Mouse (Mus musculus): ENCODE data around the gene Oxgr1.

DNA sequence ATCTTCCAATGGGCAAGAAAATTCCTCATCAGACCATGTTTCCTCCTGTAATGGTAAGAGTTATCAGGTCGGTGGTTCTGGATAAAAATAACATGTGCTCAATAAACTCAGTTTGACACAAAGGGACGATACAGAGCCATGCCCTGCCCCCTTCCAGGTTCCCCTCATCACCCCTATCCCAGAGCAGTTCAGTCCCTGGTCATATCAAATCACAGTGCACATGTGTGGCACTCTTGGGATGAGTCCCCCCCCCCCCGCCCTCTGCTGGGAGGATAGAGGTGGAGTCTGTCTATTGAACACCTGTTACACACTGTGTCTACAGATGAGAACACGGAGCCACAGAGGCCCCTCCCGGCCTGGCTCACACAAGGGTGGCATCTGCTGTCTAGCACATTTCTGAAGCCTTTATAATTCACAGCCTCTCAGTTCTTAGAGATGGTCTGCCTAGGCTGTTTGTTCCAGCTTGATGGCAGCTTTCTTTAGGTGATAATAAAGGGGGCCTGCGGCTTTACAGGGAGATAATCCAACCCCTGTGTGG lies 61.5 kb downstream of the Oxgr1 start:
- TF ChIP-seq POLR2A (IDR thresholded peaks at IDR 0.05; ENCODE audit: extremely low read depth, insufficient read depth, low read length): no peak
- no peak for TF ChIP-seq CTCF (IDR thresholded peaks at IDR 0.05; ENCODE audit: extremely low read depth, insufficient read depth, low read length)
